Mouse (Mus musculus) intestine, embryonic 16.5 days (tissue): ENCODE measurements around the gene Add3. TPM values are rescaled to one million over a fixed set of nuclear protein-coding genes. Genes with fewer than 3 reads are reported as not detected.

ENCODE experiments used
- ATAC-seq: fragments of 200-750 bp; cut with Nextera tagmentation; 2 replicates; pipeline ENCODE4 v1.8.0; 2017; ENCODE audit warnings: moderate TSS enrichment, moderate library complexity
- H3K27ac ChIP-seq: fragments of 300-500 bp; sonication (generic); 2 replicates; pipeline ENCODE4 v1.5.1; 2014; ENCODE audit warnings: mild to moderate bottlenecking, low read length
- H3K27me3 ChIP-seq: fragments of 300-500 bp; sonication (generic); replicated peaks from 2 replicates; pipeline ENCODE4 v1.6.1; 2014; ENCODE audit warnings: low read length, control low read depth, mixed read lengths; ENCODE audit not compliant: control insufficient read depth, insufficient read depth
- H3K36me3 ChIP-seq: fragments of 300-500 bp; sonication (generic); 2 replicates; pipeline ENCODE4 v1.6.1; 2014; ENCODE audit warnings: low read length, control low read depth; ENCODE audit not compliant: control insufficient read depth, insufficient read depth
- H3K4me1 ChIP-seq: fragments of 300-500 bp; sonication (generic); 2 replicates; pipeline ENCODE4 v1.6.1; 2014; ENCODE audit warnings: low read length, control low read depth, mixed read lengths; ENCODE audit not compliant: control insufficient read depth, insufficient read depth
- H3K4me2 ChIP-seq: fragments of 300-500 bp; sonication (generic); 2 replicates; pipeline ENCODE4 v1.6.1; 2014; ENCODE audit warnings: low read depth, low read length, control low read depth
- H3K4me3 ChIP-seq: fragments of 300-500 bp; sonication (generic); 2 replicates; pipeline ENCODE4 v1.5.1; 2014; ENCODE audit warnings: mild to moderate bottlenecking, low read length
- H3K9ac ChIP-seq: fragments of 300-500 bp; sonication (generic); 2 replicates; pipeline ENCODE4 v1.6.1; 2014; ENCODE audit warnings: low read depth, low read length
- H3K9me3 ChIP-seq: fragments of 300-500 bp; sonication (generic); 2 replicates; pipeline ENCODE4 v1.6.1; 2016; ENCODE audit warnings: low read length, control low read depth; ENCODE audit not compliant: control insufficient read depth
- WGBS: fragments of 180-500 bp; shearing (Covaris S2); extraction: QIAGEN DNeasy Blood & Tissue Kit; methylation state at CpG from one replicate; pipeline ENCODE4 v1.1.7; 2014; 5-methylcytosine and 5-hydroxymethylcytosine counted together
- polyA plus RNA-seq: library from polyadenylated mRNA; unstranded; fragments of >200 nt; fragmentation: Nextera tagmentation; extraction: Ambion mirVana; gene quantifications from 2 replicates; pipeline ENCODE4 v1.2.1, GENCODE M21; 2015

Gene Add3
- polyA plus RNA-seq, 1 experiment from 2014 or later: 120 TPM

DNA sequence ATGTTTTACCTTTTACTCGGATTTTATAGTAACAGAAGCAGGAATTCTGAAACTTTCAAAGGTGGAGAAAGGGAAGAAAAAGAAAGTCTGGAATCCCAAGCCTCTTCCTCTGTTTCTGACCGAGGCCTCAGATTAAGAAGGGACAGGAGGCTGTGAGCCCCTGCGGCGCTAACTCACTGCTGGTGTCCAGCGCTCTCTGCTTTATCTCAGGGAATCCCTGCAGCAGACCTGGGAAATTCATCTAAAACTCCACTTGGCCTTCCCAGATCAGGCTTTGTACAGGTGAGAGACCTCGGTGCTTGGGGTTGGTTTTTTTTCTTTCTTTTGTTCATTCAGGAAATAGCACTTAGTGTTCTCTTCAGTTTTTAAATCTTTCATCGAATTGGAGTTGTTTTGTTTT lies 19.1 kb downstream of the Add3 start:
- WGBS: 57% methylated on average over 7 of the region's 7 CpGs
- Histone ChIP-seq H3K9me3 (no peaks in the 10 kb centered on the region), H3K36me3 (no peaks in the 10 kb centered on the region), H3K4me1 (0 out of 2 replicates have a peak, but pooled peaks cover 3% of the 10 kb centered on the region), H3K27ac (no peak overlapping the region), H3K4me2 (no peak overlapping the region), H3K9ac (no peak overlapping the region), H3K4me3 (no peak overlapping the region), H3K27me3 (no peaks in the 10 kb centered on the region)
- ATAC-seq: no peak

DNA sequence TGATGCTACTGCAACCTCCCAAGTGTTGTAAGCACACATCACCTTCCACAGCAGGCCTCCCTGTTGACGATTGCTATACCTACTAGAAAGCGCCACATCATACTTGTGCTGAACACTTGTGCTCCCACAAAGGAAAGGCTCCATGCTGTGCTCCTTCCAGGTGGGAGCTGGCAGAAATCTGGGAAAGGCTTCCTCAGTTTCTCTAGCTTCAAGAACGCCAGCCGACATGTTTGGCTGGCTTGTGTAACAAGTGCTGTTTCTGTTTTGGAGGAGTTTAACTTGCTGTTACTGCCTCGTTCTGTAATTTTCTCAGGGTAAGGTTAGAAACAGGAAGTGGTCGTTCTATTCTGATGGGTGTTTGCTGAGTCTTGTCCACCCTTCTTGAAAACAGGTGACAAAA lies 22.7 kb downstream of the Add3 start:
- no peak overlapping the region for H3K4me2 ChIP-seq
- no peak overlapping the region for H3K4me3 ChIP-seq
- H3K4me1 ChIP-seq: 0 out of 2 replicates have a peak, but pooled peaks cover 3% of the 10 kb centered on the region
- no peak for ATAC-seq
- H3K27ac ChIP-seq: no peak overlapping the region
- no peak overlapping the region for H3K9ac ChIP-seq
- H3K27me3 ChIP-seq: no peaks in the 10 kb centered on the region
- H3K9me3 ChIP-seq: no peaks in the 10 kb centered on the region
- no peaks in the 10 kb centered on the region for H3K36me3 ChIP-seq
- WGBS: 83% methylated on average over 6 of the region's 6 CpGs

DNA sequence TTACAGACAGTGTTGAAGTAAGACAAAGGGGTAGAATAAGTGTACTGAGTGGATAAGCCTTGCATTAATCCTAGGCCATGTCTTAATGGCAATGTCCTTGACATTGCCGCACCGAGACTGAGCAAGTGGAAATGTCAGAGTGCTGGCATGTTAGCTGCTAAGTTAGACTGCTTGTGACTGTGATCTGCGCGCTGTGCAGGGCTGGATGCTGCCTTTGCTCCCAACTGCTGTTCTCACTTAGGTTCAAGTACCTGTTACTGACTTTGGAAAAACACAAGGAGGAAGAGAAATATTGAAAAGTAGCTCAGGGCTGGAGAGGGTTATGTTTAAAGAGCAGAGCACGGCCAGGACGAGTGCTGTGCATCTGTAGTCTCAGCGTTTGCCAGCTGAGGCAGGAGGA lies 24.4 kb downstream of the Add3 start:
- Histone ChIP-seq H3K27me3 (no peaks in the 10 kb centered on the region), H3K4me2 (no peak overlapping the region), H3K9ac (no peak overlapping the region), H3K4me3 (no peak overlapping the region), H3K27ac (no peak overlapping the region), H3K36me3 (no peaks in the 10 kb centered on the region), H3K9me3 (no peaks in the 10 kb centered on the region), H3K4me1 (no peaks in the 10 kb centered on the region)
- no peak for ATAC-seq
- 79% methylated on average over 7 of the region's 7 CpGs for WGBS

DNA sequence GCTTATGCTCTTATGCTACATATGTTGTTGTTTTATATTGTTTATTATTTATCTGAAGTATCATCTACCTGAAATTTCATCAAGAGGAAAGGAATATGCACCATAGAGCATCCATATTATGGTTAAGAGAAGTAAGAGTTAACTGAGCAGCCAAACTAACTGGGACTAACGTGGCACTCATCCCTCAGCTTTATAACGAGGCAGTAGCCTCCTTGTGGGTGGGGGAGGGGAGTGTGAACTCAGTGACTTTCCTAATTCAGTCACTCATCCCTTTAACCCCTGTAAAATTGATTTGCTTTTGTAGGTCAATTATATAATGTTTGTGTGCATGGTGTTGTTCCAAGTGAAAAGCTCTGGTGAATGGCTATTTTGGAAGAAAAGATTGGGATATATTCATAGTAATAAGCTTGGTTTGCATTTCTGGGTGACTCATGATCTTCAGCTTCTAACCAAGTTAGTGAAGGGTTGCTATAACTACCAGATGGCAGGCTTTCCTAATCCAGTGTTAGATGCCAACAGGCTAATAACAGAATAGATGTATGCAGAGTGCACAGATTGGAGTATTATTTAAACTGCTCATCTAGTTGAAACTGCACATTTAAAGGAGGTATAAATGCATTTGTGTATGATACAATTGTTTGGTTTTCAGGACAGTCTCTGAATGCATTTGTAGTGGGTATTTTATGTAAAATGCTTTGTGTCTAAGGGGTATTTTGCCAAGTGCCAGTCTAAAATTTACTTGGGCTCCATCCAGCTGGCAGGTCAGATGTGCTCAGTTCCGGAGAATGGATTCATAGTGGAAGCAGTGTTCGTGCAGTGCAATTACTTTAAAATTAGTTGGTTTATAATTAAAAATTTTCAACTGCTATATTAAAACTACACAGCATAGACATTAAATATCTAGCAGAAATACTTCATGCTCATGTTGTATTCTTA lies 25.3 kb downstream of the Add3 start:
- Histone ChIP-seq H3K9me3 (no peaks in the 10 kb centered on the region), H3K4me2 (no peak overlapping the region), H3K4me1 (no peaks in the 10 kb centered on the region), H3K27ac (no peak overlapping the region), H3K4me3 (no peak overlapping the region), H3K9ac (no peak overlapping the region), H3K27me3 (no peaks in the 10 kb centered on the region), H3K36me3 (no peaks in the 10 kb centered on the region)
- WGBS: 52% methylated on average over 4 of the region's 4 CpGs
- ATAC-seq: no peak

DNA sequence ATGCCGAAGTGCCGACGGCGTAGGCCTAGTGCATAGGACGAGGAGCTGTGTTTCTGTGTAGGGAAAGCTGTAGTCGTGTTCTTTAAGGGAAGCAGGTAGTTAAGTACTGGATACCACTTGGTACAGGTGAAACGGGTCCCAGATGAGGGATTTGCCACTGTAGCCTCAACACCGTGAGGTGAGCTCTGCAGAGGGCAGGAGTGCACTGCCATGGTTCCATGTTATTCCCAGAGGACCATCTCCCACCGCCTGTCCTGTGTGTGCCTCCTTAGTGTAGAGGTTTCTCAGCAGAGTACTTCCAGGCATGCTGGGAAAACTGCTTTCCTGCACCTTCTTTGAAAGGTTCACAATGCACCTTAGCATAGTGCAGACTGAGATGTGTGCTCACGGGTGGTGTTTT lies 26.1 kb downstream of the Add3 start:
- WGBS: 84% methylated on average over 10 of the region's 10 CpGs
- Histone ChIP-seq H3K4me2 (no peak overlapping the region), H3K27ac (no peak overlapping the region), H3K27me3 (no peaks in the 10 kb centered on the region), H3K4me1 (peaks cover 7% of the 10 kb centered on the region), H3K36me3 (no peaks in the 10 kb centered on the region), H3K9ac (no peak overlapping the region), H3K4me3 (no peak overlapping the region), H3K9me3 (no peaks in the 10 kb centered on the region)
- no peak for ATAC-seq

DNA sequence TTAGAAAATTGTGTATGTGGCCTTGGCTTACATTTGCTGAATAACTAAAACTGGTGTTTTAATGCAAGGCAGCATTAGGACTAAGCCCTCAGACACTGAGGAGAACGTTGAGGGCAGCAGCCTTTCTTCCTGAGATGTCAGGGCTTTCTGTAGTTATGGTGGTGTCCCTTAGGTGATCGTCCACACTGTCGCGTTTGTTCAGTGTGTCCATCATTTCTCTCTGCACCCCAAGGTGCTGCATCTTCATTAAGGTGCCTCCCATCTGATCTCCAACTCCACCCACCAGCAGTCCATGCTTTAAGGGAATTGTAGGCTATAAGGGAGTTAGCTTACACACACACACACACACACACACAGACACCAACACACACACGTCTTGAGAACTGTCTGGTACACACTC lies 28.3 kb downstream of the Add3 start:
- Histone ChIP-seq H3K27me3 (no peaks in the 10 kb centered on the region), H3K4me1 (peaks cover 7% of the 10 kb centered on the region), H3K9me3 (no peaks in the 10 kb centered on the region), H3K4me3 (no peak overlapping the region), H3K4me2 (no peak overlapping the region), H3K27ac (no peak overlapping the region), H3K9ac (no peak overlapping the region), H3K36me3 (no peaks in the 10 kb centered on the region)
- WGBS: 74% methylated on average over 5 of the region's 5 CpGs
- ATAC-seq: no peak

DNA sequence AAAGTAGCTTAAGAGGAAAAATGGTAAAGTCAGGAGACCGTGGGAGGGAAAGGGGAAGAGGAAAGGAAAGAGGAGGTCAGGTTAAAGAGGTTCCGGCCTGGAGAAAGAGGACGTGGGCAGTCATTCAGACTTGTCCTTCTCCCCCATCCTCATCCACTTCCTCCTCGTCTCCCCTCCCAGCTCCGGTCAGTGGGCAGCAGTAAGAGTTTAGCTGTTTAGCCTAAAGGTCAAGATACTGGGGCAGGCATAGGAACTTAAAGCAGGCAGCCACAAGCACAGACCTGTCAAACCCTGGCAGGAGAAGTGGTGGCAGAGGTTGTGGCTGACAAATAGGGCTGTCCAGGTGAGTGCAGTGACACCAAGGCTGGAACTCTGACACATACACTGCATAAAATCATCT lies 30.4 kb downstream of the Add3 start:
- ATAC-seq: no peak
- WGBS: 63% methylated on average over 5 of the region's 5 CpGs
- Histone ChIP-seq H3K9ac (no peak overlapping the region), H3K4me3 (no peak overlapping the region), H3K36me3 (no peaks in the 10 kb centered on the region), H3K9me3 (no peaks in the 10 kb centered on the region), H3K27me3 (no peaks in the 10 kb centered on the region), H3K4me2 (no peak overlapping the region), H3K27ac (no peak overlapping the region), H3K4me1 (peaks cover 7% of the 10 kb centered on the region)

DNA sequence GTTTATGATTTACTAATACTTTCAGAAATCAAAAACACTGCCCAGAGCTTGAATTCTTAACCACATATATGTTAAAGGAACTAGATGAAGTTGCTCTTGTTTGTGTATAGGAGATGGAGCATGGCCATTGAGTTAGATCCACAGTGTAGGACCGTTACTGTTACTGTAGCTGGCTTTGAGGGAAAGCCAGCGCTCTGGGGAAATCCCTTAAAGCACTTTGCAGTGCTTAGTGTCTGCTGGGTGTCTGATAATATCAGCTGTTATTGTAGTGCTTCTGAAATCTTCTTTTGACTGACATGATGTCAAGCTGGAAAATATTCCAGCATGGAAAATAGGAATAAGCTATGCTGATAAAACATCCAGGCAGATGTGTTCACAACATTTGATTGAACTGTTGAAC lies 33.8 kb downstream of the Add3 start:
- ATAC-seq: no peak
- no peak overlapping the region for H3K27ac ChIP-seq
- no peaks in the 10 kb centered on the region for H3K36me3 ChIP-seq
- H3K27me3 ChIP-seq: no peaks in the 10 kb centered on the region
- no peak overlapping the region for H3K4me3 ChIP-seq
- H3K9ac ChIP-seq: no peak overlapping the region
- H3K4me2 ChIP-seq: no peak overlapping the region
- 0 out of 2 replicates have a peak, but pooled peaks cover 4% of the 10 kb centered on the region for H3K9me3 ChIP-seq
- peaks cover 11% of the 10 kb centered on the region for H3K4me1 ChIP-seq
- WGBS: 82% methylated on average over 2 of the region's 2 CpGs

DNA sequence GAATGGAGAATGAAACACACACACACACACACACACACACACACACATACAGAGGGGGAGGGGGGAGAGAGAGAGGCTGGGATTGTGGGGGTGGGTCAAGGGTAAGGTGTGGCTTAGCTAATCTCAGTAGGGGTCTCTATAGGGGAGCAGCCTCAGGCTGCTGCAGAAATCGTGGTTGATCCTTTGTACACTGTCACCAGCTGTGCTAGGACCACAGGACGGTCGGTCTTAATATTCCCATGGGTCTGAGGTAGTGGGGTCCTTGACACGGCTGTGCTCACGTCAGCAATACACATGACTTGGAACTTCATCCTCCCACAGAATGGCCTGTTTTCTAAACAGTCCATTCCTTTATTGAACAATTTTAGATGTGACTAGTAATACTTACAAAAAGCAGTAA lies 35.3 kb downstream of the Add3 start:
- no peak for ATAC-seq
- 76% methylated on average over 5 of the region's 5 CpGs for WGBS

More for the DNA sequence above, 35.3 kb downstream of the Add3 start:
- Histone ChIP-seq H3K36me3 (no peaks in the 10 kb centered on the region), H3K4me2 (no peak overlapping the region), H3K4me3 (no peak overlapping the region), H3K27me3 (no peaks in the 10 kb centered on the region), H3K27ac (no peak overlapping the region), H3K9ac (no peak overlapping the region), H3K9me3 (0 out of 2 replicates have a peak, but pooled peaks cover 4% of the 10 kb centered on the region), H3K4me1 (peaks cover 13% of the 10 kb centered on the region)
